19 mouse cellular contexts compared by ENCODE assay signal in the genomic region with DNA sequence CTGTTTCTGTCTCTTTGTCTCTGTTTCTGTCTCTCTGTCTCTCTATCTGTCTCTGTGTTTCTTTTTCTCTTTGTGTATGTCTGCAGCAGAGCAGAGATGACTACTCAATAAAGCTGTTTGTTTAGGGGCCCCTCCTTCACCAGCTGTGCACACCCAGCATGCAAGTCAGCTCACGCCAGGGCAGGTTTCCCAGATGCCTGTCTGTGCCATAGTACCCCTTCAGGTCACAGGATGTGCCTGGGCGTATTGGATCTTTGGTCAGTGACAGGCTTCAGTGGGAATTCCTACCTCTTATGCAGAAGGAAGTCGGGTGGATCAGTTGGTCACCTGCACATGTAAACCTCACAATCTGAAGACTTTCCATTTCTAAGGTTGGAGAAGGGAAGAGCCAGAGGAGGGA. TPM values are rescaled to one million over a fixed set of nuclear protein-coding genes. Genes with fewer than 3 reads are reported as not detected.
"Had no signal": no experiment of that assay in that cellular context is flagged by ENCODE, and none has a peak within 500 bp of the region (broad histone marks: within the 10 kb centered on the region; RNA-seq: fewer than 3 reads in every experiment).

No protein-coding gene starts in this region.

- DNase-seq: kidney, adult 18-20 months; kidney, adult 9 months; kidney, postnatal 14 days; kidney, postnatal 4 days; liver, embryonic 13.5 days; lung, adult 2 months; lung, postnatal 14 days; right cerebral cortex, postnatal 4 days; thymus, adult 18-20 months; thymus, postnatal 36 days had no signal

RNA-seq across cellular contexts. Expression of gene Il1a, which starts 14.4 kb away (rescaled TPM):
- polyA plus RNA-seq: kidney, embryonic 16.5 days; limb, embryonic 11.5 days; lung, embryonic 16.5 days; myocyte; neural tube, embryonic 11.5 days; stomach, embryonic 14.5 days had no signal

RNA-seq across cellular contexts. Expression of gene Il1b, which starts 46.7 kb away (rescaled TPM):
- polyA plus RNA-seq: lung, embryonic 16.5 days; midbrain, embryonic 10.5 days; midbrain, embryonic 13.5 days; midbrain, embryonic 16.5 days; neural tube, embryonic 11.5 days had no signal
